Mouse (Mus musculus) right cerebral cortex, postnatal 36 days (tissue): ENCODE results near the gene Bcorl1.
A peak's percentile ranks its signal among the peaks of the same experiment; 100 is the strongest.

Experiments
- DNase-seq, 2 experiments: peaks; one replicate each; pipeline ENCODE4 v3.0.0; 2022; ENCODE audit warnings: low spot score in 2 of 2, mixed read lengths in 1 of 2

Gene Bcorl1

DNA sequence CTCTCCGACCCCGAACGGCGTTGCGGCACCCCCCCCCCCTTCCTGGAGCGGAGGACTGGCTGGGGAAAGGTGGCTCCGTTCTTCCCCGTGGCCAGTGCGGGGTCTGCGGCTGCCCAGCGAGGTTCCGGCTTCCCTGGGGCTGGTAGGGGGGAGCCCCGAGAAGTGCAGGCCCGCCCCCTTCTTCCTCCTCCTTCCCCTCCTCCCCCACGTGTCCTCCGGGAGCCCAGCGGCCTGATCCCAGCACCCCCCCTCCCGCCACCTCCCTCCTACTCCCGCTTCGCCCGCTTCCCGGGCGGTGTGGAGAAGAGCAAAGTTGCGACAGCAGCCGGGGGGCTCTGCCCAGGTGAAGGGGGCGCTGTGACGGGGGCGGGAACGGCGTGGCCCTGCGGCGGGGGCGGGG, at the start of gene Bcorl1:
Gene Bcorl1 (plus strand): TSS at position 218 of the 400 bp plus-strand sequence.
- DNase-seq, result no peak

DNA sequence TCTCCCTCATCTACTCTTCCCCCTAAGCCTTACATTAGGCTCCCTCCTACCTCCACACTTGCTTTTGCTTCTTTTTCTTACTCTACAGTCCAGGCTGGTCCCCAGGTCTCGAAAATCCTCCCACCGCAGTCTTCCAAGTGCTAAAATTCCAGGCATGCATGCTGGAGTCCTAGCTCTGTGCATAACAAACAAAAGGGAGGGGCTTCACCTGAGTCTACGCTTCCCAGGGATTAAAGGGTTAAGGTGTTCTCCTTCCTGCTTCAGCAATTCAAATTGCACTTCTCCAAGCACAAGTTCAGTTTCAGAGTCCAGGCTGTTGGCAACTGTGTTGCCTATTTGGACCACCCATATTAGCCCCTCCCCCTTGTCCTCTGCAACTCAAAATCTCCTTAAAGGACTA, 49.7 kb upstream of the Bcorl1 start:
- no peak for DNase-seq

DNA sequence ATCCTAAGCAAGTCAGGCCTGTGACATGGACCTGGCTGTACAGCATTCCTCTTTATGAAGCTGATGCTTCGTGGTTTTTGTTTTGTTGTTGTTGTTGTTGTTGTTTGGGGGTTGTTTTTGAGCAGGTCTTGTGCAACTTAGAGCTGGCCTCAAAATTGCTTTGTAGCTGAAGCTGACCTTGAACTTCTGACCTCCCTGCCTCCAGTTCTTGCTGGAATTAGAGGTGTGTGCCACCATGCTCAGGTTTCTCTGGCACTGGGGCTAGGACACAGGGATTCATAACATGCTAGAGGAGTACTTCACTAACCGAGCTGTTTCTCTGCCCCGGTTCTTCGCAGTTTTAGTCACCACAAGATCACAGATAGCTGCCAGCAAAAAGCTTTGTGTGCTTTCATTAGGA, 35.8 kb upstream of the Bcorl1 start:
- DNase-seq, result no peak

DNA sequence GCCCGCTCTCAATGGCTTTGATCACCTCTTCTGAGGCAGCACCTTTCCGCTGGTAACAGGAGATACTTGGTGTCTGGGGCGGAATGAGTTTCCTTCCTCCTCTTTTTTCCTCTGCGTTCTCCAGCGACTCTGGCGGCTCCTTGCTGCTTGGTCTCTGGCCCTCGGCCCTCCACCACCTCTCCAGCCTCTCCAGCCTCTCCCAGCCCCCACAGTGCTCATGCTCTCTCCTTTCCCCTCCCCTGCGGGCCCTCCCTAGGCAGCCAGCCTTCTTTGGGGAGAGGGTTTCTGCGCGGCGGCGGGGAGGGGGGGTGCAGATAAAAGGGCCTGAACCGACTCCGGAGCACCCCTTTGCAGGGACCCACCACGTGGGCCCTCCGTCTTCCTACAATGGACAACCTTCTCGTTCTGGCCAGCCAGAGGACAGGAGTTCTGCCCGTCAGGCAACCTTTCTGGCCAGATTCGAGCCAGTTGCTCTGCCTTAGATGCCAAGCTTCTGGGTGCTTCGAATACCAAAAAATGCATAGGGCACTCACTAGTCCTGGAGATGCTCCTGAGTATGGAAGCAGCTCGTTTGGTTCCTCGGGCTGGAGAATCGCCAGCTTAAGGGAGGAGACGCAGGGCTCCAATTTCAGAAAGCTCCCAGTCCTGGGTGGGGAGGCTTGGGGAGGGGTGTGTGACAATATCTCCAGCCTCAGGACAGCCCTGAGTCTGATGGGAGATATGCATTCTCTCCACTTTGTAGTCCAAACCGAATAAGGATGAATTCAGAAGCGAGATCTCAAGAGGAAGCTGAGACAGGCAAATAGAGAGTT, 30.2 kb upstream of the Bcorl1 start:
- no peak for DNase-seq

DNA sequence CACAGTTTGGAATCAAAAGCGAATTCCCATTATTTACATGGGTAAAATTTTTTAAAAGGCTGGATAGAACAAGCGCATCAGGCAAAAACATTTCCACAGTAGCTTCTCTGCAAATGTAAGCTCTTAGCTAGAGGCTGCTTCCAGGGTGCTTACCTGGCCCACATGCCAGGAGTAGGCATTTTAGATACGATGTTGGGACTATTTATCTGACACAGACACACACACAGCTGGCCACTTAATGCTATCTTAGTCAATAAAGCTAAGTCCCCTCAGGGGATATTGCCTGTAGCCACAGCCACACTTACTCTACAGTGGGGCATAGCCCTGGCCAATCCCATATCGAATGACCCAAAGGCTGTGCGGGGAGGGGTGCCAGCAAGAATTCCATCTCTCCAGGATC, 29.4 kb upstream of the Bcorl1 start:
- DNase-seq, result no peak

DNA sequence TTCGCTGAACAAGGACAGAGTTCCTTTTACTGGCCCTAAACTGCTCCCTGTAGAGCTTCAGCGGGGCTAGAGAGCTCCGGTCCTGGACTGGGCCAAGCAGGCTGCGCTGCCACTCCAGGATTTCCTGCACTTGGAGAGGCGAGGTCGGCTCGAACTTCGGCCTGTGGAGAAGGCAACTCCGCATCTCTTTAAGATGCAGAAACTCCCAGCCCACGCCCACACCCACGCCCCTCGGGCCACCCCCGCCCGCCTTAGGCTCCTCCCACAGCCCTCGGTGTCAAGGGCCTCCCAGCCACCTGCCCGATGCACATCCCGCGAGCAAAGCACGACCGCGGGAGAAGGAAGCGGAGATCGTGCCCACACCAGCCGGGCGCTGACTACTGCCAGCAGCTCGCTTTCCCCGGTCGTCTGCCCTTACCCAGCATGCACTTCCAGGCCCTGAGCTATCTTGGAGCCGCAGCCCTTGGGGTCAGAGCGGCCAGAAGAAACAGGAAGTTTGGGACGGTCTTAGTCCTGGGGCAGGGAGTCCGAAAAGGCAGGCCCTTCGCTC, 26.6 kb upstream of the Bcorl1 start:
- DNase-seq, result peak; percentile 9 to 31

DNA sequence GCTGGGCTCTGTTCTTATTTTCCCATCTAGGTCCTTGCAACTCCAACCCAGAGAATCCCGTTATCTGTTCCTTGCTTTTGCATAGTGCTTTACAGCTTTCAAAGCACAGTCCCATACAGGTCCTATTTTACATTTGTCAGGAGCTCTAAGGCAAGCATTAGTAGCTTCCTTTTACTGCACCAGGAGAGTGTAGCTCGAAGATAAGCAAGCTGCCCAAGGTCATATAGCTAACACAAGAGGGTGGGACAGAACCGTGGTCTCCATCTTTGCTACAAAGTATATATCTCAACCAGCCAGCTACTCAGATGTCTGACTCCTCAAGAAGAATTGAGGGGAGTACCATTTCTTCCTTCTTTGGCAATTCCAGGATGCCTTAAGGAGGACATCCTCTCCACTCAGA, 23.7 kb upstream of the Bcorl1 start:
- DNase-seq, result no peak

DNA sequence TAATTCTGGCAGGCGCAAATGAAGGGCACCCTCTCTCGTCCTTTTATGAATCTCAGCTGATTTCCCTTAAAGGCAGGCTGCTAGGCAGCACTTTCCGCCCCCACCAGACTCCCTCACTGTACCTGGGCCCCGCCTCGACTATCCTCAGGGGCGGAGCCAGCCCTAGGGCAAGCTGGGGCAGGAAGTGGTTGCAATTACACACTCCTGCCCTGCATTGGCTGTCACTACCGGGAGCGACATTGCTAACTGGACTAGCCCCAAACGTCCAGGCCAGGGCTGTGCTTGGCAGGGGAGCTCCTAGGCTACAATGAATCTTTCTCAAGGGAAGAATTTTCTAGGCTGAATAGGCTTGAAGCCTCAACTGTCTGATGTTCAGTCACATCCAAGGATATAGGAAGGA, 23.0 kb upstream of the Bcorl1 start:
- DNase-seq, result no peak

DNA sequence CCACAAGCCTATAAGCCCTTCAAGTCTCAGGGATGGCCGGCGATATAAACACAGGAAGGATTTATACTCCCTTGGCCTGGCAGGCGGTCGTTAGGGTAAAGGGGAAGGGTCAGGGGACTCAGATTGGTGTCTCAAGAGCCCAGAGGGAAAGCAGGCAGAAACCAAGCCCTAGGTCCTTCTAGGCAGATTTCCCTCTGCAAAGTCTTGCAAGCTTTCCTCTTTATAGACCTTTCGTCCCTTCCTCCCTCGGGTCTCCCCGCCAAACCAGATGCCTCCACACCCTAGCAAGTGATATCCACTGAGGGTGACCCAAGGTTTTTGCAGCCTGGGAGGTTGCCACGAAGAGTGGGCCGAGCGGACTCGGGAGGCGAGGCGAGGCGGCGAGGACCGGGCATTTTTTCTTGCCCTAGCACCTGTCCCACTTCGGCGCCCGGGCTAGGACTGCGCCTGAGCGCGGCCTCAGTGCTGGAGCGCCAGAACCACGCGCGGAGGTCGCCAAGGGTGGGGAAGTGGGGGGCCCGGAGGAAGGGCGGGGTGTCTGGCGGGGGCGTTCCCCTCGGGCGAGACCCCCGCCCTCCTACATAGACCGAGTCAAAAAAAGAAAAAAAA, 613 bp upstream of the Bcorl1 start:
- DNase-seq, result no peak

DNA sequence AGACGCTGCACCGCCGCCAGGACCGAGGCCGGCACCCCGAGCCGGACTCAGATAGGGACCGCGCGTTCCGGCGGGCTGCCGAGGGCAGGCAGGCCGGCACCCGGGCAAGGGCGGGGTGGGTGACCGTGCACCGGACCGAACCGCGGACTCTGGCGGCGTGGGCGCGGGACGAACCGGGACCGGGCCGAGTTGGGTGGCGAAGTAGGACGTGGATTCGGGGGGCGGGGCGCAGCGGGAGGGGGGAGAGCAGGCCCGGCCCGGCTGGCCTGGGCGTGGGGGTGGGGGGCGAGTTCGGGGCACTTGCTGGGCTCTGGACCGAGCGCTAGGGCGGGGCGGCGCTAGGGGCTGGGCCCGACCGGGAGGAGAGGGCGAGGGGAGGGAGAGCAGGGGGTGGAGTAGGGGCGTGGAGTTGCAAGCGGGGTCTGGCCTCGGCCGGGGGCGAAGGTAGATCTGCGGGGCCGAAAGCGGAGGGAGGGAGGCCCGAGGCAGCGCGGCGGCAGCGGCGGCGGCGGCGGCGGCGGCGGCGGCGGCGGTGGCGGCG, 533 bp downstream of the Bcorl1 start:
- no peak for DNase-seq

DNA sequence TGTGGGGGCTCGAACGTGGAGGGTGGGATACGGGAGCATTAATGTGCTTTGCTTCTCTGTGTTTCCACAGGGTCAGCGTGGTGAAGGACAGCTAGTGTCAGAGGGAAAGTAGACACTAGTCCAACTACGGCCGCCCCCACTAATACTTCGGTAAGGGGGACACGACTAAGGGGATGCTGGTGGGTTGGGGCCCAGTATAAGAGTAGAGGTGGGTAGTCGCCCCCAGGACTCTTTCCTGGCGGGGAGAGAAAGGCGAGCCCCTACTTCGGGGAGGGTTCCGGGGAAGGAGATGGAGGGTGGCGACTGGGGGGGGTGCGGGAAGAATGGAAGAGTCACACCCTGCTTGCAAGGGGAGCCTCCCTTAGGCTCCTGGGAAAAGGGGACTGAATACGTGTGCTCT, 1.6 kb downstream of the Bcorl1 start:
- no peak for DNase-seq

DNA sequence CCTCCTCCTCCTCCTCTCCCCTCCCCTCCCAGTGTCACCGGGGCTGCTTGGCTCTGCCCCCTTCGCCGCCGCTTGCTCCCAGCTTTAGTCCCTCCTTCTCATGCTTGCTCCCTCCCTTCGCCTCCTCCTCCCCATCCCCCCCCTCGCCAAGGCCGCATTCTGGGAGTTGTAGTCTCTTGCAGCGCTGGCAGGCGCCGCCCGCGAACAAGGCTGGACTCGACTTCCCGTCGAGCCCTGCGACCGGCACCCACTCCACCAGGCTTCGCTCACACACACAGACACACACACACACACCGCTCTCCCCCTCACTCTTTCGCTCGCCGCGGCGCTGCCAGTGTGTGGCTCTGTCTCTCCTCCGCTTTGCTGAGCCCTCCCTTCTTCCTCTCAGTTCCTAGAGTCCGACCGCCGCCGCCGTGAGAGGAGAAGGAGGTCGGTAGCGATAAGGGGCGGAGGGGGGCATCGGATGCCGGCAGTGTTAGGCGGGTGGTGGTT, 2.3 kb downstream of the Bcorl1 start:
- DNase-seq, result peak; percentile 89 to 92

DNA sequence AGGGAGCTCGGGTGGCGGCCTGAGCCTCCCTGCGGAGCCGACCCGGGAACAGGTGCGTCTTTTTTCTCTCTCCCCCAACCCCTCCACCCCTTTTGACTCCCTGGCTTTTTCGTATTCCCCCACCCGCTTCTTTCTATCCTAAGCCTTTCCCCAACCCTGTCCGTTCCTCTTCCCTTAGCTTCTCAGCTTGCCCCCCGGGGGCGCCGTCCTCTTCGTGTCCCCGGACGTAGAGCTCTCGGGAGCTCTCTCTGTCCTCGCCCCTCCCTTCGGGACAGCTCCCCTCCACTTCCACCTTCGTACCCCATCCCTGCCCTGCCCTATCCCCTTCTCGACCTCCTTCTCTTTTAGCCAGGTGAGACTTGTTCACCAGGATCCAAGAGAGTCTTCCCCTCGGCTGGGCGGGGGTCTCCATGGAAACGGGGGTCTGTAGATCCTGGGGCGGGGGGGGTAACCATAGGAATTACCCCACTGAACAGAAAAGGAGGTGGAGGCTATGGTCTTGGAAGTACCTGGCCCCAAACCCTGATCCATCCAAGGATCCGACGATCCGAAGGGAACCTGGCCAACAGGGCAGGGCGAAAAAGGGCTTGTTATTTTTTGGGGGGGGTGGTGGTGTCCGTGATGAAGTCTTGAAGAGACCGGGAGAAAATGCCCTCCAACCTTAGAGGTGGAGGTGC, 2.9 kb downstream of the Bcorl1 start:
- no peak for DNase-seq

DNA sequence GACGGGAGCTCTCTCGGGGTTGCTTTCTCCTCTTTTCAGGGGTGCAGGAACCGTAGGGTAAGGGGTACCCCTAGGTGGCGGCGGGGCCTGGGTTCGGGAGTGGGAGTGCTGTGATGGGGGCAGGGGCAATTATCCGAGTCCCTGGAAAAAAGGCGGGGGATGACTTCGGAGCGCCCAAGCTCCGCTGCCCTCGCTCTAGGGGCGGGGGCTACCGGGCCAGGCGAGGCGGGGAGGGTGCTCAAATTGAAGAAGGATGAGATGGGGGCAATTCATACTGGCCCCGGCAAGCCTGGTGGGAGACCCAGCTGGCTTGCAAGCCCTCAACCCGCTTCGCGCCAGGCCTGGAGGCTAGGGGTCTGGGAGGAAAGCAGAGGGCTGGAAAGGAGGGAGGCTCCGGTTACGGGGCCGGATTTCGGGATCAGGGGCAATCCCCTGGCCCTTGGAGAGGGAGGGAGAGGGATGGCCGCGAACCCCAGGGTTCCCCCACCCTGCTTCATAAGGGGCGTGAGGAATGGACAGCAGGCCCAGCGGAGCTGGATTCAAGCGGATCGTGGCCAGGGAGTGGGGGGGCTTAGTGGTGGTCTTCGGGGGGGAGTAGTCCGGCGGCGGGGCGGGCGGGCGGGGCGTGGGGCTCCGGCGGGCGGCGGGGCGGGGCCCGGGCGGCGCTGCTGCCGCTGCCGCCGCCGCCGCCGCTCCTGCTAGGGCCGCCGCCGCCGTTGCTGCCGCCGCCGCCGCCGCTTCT, 3.7 kb downstream of the Bcorl1 start:
- DNase-seq, result no peak

DNA sequence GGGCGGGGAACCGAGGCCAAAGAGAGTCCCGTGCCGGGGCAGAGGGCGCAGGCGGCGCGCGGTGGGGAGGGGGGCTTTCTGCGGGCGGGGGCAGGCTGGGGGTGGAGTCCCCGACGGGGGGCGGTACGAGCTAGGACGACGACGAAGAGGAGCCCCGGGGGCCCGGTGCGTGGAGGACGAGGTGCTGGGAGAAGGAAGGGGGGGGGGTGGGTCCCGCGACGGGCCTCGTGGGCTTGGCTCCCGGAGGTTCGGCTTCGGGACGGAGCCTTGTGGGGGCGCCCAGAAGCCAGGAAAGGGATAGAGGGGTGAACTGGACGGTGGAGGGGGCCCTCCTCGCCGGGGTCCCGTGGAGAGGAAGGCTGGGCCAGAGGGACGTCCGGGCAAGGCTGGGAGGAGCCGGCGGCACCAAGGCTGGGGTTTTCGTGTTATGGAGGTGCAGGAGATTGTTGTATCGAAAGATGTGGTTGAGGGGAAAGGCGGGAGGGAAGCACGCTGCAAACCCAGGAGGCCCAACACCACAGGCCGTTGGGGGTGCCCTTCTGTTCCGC, 4.3 kb downstream of the Bcorl1 start:
- no peak for DNase-seq

DNA sequence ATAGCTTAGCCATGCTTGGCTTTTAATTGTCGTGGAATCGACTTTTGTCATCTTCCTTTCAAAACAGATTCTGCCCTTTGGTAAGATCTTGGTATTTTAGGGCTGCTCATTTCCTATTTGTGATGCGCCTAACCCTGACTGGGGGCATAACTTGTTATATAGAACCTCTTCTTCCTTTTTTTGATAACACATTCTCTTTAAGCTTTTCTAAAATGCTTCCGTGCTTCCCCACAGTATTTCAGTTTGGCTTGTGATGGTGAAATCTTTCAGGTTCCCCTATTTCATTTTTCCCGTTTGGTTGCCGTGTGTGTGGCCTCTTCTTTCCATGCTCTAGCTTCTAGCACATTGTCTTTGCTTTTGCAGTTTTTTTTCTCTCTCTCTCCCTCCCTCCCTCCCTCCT, 14.2 kb downstream of the Bcorl1 start:
- no peak for DNase-seq

DNA sequence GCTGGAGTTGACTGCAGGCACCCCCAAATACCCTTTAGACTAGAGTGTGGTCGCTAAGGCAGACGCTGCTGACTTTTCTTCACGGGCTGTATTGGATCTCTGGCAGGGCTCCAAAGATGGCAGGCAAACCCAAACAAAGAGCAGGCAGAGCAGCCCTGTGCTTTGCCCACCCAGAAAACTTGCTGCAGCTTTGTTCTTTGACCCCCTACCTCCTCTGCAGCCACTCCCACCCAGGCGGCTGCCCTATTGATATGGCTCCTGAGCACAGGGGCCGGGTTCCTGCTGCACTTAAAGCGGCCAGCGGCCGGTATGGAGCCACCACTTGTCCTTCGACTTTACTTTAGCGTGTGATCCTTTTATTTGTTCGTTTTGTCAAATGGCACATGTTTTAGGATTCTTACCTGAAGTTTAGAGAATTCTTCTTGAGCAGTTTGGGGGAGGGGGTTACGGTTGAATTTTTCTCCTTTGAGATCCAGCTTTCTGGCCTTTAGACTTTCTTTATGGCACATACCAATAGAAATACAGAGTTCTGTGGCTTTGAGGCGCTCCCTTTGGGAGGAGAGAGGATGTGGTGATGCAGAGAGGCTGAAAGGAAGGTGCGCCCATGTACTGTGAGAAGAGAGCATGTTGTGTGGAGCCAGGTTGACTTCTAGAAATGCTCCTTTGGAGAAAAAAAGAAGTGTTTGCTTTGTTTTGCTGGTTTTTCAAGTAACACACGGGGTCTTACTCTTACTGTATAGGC, 24.8 kb downstream of the Bcorl1 start:
- no peak for DNase-seq

DNA sequence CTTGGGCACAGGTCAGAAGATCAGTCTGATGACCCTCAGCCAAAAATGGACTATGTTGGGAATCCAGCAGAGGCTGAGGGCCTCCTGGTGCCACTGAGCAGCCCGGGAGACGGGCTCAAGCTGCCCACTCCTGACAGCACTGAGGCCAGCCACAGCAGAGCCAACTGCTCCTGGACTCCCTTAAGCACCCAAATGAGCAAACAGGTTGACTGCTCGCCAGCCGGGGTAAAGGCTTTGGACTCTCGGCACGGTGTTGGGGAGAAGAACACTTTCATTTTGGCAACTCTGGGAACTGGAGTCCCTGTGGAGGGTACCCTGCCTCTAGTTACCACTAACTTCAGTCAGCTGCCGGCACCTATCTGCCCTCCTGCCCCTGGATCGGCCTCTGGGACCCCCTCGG, 26.7 kb downstream of the Bcorl1 start:
- no peak for DNase-seq

DNA sequence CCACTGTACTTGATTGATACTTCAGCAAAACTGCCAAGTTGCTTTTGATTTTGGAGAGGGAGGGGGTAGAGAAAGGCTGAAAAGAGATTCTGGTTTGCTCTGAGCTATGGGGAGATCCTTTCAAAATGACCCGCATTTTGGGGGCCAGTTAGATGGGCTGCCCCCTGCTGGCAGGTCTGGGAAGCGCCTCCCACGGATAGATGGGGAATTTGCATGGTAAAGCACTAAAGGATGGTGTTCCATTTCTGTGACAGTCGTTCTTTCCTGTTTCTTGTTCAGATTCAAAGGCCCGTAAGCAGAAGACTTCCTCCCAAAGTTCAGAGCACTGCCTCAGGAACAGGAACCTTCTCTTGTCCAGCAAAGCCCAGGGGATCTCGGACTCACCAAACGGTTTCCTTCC, 42.5 kb downstream of the Bcorl1 start:
- no peak for DNase-seq

DNA sequence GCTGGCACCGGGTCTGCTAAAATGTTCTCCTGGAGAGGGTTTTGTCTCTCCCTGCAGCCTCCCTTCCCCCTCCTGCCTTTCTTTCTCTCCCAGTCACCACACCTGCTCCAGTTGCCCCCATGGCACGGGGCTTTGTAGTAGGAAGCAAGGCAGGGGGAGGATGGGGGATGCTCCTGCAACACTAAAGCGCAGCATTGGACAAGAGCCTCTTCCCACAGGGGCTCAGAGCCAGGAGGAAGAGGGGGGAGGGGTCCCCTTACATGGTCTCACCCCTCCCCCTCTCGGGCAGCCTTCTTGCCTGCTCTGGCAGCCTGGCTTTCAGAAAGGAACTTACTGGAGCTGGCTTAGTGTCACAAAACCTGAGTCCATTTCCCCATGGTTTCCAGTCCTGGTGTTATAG, 44.8 kb downstream of the Bcorl1 start:
- DNase-seq, result no peak

DNA sequence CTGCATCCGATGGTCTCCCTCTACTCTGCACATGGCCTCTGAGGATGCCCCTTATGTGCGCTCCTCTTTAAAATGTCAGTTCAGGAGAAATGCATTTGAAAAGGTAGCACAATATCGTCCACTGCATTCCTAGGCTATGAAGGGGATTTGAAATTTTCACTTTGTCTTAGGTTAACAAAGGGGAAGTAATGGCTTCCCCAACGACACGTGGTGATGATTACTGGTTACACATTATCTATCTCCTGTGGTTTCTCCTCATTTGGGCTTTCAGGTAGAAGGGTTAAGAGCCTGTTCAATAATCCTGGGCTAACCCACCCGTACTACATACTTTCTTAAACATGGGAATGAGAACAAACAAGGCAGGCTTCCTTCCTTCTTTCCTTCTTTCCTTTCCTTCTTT, 48.2 kb downstream of the Bcorl1 start:
- DNase-seq, result no peak
